Mouse (Mus musculus) urinary bladder, adult 2 months (tissue): ENCODE results near the gene Bcas3. TPM values are rescaled to one million over a fixed set of nuclear protein-coding genes. Genes with fewer than 3 reads are reported as not detected.

Experiments used
- DNase-seq: peaks from one replicate; pipeline ENCODE4 v3.0.0; 2022; ENCODE audit warnings: low spot score
- polyA plus RNA-seq: library from polyadenylated mRNA; depleted of rRNA; stranded (reverse); fragments of >200 nt; gene quantifications from 2 replicates; pipeline ENCODE4 v1.2.3, GENCODE M21; 2012

Gene Bcas3
- polyA plus RNA-seq, 1 experiment, result 28.6 TPM

- no peak for DNase-seq
Observed at GRCm38 (mm10) chr11:85829520-85830440, 476.8 kb downstream of the Bcas3 start.

- no peak for DNase-seq
Observed at GRCm38 (mm10) chr11:85830901-85831341, 478.0 kb downstream of the Bcas3 start.

- no peak for DNase-seq
Observed at GRCm38 (mm10) chr11:85831656-85832230, 478.8 kb downstream of the Bcas3 start.

GRCm38 (mm10) chr11:85832231-85832924, 479.4 kb downstream of the Bcas3 start, which contains the start of gene Tbx2:
Gene Tbx2, plus strand, starts transcription at chr11:85832551.
- peak; percentile 89 for DNase-seq

GRCm38 (mm10) chr11:85833081-85833521, 480.1 kb downstream of the Bcas3 start:
- peak; percentile 53 for DNase-seq

GRCm38 (mm10) chr11:85833761-85834385, 480.9 kb downstream of the Bcas3 start:
- DNase-seq, result peak; percentile 37

- peak; percentile 37 for DNase-seq
Observed at GRCm38 (mm10) chr11:85834386-85834931, 481.5 kb downstream of the Bcas3 start.

- DNase-seq, result no peak
Observed at GRCm38 (mm10) chr11:85835001-85835752, 482.2 kb downstream of the Bcas3 start.

- DNase-seq, result peak; percentile 30
Observed at GRCm38 (mm10) chr11:85835753-85836522, 483.0 kb downstream of the Bcas3 start.

GRCm38 (mm10) chr11:85836523-85837290, 483.7 kb downstream of the Bcas3 start:
- peak; percentile 44 for DNase-seq

GRCm38 (mm10) chr11:85837291-85837647, 484.3 kb downstream of the Bcas3 start:
- no peak for DNase-seq

GRCm38 (mm10) chr11:85837648-85838423, 484.9 kb downstream of the Bcas3 start:
- DNase-seq, result no peak

- no peak for DNase-seq
Observed at GRCm38 (mm10) chr11:85838424-85839257, 485.7 kb downstream of the Bcas3 start.

GRCm38 (mm10) chr11:85839258-85840030, 486.5 kb downstream of the Bcas3 start:
- no peak for DNase-seq

GRCm38 (mm10) chr11:85840031-85840802, 487.2 kb downstream of the Bcas3 start:
- no peak for DNase-seq

GRCm38 (mm10) chr11:85840803-85841145, 487.8 kb downstream of the Bcas3 start:
- DNase-seq, result peak; percentile 47
